Mouse (Mus musculus) adrenal gland, adult 18-20 months (tissue): Measurements from ENCODE around the gene Uevld. TPM values are rescaled to one million over a fixed set of nuclear protein-coding genes. Genes with fewer than 3 reads are reported as not detected.
"Not testable (repeated sequence)": the region's sequence is repeated elsewhere in the genome, so short reads cannot be mapped to it uniquely, and the experiment has no call there.

Experiments
- DNase-seq, 2 experiments: peaks; one replicate each; pipeline ENCODE4 v3.0.0; 2021 to 2022; ENCODE audit warnings: low spot score in 2 of 2
- long read RNA-seq, 2 experiments: library from polyadenylated mRNA; stranded (forward); transcript quantifications; one replicate each; pipeline ENCODE4 v2.0.0; 2021
- total RNA-seq, 2 experiments: library from RNA; stranded (reverse); gene quantifications; 1 replicate in 1 of 2; 2 replicates in 1 of 2; pipeline ENCODE4 v1.2.3; 2021

Uevld gene
- 10 to 100 TPM; 16.3 to 17.4 TPM for total RNA-seq
- long read RNA-seq, experiment 1, full-length matches to known transcripts, result 3 of 5 reads
- long read RNA-seq, experiment 1, partial matches to known transcripts, result 0 of 5 reads
- long read RNA-seq, experiment 1, other reads (novel, unspliced or antisense), result 2 of 5 reads
- long read RNA-seq, experiment 2, full-length matches to known transcripts, result 7 of 10 reads
- long read RNA-seq, experiment 2, partial matches to known transcripts, result 3 of 10 reads
- long read RNA-seq, experiment 2, other reads (novel, unspliced or antisense), result 0 of 10 reads

DNA sequence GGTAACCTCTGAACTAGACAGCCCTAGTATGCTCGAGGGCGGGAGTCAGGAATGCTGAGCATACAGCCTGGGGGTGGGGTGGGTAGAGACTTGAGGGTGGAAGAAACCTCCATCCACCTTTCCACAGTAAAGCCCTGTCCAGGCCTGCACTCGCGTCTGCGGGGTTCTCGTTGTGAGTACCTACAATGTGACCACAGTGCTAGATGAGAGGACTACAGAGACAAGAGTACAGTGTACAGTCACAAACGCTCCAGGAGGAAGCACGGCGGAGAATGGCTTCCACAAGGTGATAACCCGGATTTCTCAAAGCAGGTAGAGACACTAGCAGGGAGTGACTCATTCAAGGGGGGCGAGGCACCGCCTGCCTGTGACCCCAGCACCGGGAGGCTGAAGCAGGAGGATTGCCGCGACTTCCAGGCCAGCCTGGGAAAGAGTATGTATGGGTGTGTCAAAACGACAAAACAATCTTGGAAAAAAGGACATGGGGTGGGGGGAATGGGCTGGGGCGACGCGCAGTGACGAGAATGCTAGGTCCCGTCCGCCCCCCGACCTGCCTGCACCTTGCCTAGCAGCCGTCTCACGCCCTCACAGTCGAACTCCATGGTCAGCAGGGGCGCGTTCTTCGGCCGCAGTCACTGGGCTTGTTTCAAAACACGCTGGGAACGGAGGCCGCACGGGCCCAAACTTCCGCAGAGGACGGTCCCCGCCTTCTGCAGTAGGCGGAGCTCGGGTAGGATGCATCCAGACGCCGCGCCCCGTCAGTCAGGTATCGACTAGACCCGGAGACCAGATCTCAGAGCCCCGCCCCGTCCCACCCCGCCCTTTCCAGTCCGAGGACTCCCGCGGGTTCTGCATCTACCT lies at the start of gene Uevld:
TSS of gene Uevld (minus strand) at position 697 of the 861 bp plus-strand sequence.
- peak; percentile 95 to 96 for DNase-seq

- no peak for DNase-seq
Measured at GRCm38 (mm10) chr7:47007818-47008167, 49.5 kb upstream of the Uevld start.

- DNase-seq, result no peak
Measured at GRCm38 (mm10) chr7:47007109-47007780, 48.9 kb upstream of the Uevld start.

- DNase-seq, result no peak
Measured at GRCm38 (mm10) chr7:47003411-47004115, 45.2 kb upstream of the Uevld start.

DNA sequence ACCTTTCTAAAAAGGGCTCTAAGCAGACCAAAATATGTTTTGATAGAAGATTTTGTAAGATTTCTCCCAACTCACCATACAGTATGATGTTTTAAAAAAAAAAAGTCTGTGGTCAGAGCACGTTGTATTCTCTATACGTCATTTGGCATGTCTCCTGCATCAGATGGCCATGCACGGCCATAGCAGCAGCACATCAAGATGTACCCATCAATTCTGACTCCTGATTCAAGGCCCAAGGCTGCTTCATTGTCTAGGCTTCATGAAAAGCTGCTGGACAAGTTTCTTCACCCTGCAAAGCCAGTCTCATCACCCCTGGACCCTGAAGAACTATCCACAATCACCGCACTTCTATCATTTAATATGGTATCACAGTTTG lies 43.6 kb upstream of the Uevld start:
- DNase-seq, result no peak

GRCm38 (mm10) chr7:47001125-47001899 lies 43.0 kb upstream of the Uevld start:
- no peak for DNase-seq

GRCm38 (mm10) chr7:47000644-47000983 lies 42.3 kb upstream of the Uevld start:
- no peak for DNase-seq

DNA sequence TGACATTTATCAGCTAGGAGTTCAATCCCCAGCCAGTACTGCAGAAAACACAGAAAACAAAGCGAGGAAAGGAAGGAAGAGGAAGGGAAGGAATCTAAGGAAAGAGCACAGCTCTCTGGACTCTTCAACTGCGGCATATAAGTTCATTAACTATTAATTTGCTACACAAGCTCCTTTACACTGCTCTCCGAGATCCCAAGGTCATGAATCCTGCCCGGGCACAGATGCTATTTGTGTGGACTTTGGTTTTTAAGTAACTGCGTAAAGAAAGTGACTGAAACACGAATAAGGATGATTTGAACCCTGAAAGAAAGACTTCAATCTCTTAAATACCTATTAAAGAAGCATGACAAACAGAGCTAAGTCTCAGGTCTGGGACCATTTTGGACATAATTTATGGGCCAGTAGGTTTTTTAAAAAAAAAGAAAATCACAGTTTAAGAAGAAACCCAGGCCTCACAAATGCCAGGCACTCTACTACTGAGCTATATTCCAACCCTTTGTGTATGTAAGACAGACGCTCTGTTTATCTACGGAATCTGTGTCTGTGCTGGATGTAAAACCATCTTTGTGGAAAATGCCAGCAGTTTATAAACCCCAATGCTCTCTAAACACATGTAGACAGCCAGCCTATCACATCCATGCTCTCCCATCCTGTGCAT lies 41.8 kb upstream of the Uevld start:
- DNase-seq, result no peak

- DNase-seq, result no peak
Measured at GRCm38 (mm10) chr7:46998942-46999341, 40.6 kb upstream of the Uevld start.

DNA sequence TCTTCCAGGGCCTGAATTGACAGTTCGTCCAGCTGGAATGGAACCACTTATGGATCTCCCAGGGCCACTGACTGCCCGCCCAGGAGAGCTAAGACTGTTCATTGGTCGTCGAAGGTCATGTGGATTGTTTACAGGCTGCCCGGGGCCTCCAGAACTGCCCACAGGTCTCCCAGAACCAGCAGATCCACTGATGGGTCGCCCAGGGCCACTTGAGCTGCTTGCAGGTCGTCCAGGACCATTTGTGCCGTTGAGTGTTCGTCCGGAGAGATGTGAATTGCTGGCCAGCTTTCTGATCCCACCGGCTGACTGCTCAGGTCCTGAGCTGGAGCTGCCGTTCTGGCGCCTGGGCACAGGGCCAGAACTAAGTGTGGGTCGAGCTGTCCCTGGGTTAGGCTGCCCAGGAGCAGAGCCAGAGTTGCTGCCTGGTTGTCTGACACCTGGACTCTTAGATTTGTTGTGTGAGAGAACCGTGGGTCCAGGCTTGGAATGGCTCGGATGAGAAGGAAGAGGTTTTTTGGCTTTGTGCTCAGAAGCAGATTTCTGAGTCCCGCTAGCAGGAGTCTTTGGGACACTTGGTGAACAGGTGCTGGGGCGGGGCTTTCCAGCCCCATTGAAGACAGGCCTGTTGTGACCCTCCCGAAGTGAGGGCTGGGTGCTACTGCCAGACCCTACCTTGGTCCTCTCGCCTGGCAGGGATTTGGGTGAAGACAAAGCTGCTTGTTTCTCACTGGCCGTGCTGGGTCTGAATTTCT lies 39.5 kb upstream of the Uevld start:
- no peak for DNase-seq

DNA sequence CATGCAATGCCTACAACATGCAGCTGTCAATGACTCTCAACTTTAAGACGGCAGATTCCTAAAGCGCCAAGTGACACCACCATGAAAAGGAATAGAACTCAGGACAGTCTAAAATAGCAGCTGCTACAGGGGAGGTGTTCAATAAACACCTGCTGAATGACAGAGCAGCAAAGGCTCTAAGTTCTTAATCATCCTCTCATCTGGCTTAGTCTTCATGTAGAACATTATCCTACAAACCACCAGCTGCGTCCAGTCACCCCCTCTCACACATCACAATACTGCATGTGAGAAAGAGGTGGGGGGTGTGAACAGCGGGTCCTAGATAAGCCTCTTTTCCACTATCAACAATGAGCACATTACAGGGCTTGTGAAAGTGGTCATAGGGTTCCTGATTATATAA lies 38.7 kb upstream of the Uevld start:
- DNase-seq, result no peak

DNA sequence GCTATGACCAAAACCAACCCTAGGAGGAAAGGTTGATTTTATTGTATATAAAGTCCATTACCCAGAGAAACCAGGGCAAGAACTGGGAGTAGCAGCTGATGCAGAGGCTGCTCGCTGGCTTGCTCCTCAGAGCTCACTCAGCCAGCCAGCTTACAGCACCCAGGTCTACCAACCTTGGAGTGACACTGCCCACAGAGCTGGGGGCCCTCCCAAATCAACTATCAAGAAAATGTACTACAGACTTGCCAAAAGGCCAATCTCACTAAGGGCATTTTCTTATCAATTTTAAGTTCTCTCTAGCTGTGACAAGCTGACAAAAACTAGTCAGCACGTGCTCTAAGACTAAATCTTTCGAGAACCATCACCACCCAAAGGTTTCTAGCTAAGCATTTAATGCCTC lies 37.2 kb upstream of the Uevld start:
- no peak for DNase-seq

GRCm38 (mm10) chr7:46993079-46993478 lies 34.8 kb upstream of the Uevld start:
- no peak for DNase-seq

DNA sequence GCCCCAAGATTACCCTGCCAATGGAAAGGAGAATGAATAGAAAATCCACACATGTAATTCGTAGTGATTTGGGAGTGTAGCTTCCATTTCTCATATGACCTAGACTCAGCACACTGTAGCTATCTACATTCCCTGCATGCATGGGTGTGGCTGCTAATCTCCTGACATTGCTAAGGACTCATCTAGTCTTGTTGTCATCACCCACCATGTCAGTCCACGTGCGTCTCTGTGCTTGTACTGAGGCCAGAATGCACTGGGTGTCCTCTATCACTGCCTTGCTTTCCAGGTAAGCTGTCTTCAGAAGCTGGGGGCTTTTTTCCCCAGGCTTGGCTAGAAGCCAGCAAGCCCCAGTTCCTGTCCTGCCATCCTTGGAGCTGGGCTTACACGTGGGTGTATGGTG lies 31.1 kb upstream of the Uevld start:
- not testable (repeated sequence) for DNase-seq

DNA sequence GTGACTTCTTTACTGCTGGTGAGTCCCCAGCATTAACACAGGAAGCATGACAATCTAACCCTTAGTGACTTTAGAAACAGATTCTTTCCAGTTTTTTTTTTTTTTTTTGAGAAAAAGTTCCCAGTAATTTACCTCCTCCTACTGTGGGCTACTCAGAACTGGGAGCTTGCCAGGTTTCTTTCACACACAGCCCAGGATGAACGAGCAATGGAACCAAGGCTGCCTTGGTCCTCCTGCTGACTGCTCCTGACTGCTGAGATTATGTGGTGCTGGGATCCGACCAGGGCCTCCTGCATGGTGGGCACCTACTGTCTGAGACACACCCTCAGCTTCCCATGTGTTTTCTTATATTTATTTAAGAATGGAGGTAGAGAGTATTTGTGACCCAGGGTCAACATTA lies 28.7 kb upstream of the Uevld start:
- no peak for DNase-seq

- no peak for DNase-seq
Measured at GRCm38 (mm10) chr7:46986646-46987045, 28.3 kb upstream of the Uevld start.

- no peak for DNase-seq
Measured at GRCm38 (mm10) chr7:46985718-46986505, 27.6 kb upstream of the Uevld start.

DNA sequence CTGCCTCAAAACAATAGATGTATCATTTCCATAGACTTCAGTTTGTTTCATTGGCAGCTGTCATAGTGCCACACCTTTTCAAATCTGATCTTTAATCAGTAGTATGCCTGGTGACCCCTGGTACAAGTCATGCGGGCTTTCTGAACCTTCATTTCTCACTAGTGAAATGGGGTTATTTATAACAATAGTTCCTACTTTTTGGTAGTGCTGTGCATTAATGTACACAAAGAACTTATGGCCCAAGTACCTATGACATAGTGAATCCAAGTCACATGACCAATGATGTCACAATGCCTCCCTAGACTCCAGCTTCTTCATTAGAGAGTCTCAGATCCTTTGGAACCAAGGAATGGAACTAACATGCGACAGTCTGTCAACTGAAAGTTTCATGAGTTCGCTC lies 25.0 kb upstream of the Uevld start, which contains the start of gene Gm9999:
TSS of gene Gm9999 (plus strand) at position 301 of the 400 bp plus-strand sequence.
- no peak for DNase-seq

GRCm38 (mm10) chr7:46975456-46975855 lies 17.1 kb upstream of the Uevld start:
- no peak for DNase-seq
